Mouse (Mus musculus) kidney, postnatal 10 days (tissue): ENCODE measurements around the gene Fitm1.

ENCODE experiments used
- DNase-seq: peaks from one replicate; pipeline ENCODE4 v3.0.0; 2021; ENCODE audit warnings: mixed read lengths

Fitm1 gene

DNA sequence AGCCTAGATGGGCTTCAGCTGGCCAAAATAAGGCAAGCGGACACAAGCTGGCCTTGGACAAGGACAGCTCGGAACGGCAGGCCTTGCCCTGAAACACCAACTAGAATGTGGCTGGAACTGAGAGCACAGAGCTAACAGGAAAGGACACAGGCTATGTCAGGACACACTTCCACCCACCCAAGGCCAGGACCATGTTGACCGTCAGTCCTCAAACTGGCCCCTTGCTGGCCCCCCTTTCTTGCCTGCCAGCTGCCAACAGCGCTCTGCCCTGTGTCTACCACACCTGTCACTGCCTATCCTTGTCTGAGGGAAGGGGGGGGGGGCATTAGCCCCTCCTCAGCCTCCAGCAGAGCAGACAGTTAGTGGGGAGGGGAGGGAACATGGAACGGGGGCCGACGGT lies at the start of gene Fitm1:
Gene Fitm1, plus strand, starts transcription at position 316 of the 400 bp plus-strand sequence.
- DNase-seq = no peak

DNA sequence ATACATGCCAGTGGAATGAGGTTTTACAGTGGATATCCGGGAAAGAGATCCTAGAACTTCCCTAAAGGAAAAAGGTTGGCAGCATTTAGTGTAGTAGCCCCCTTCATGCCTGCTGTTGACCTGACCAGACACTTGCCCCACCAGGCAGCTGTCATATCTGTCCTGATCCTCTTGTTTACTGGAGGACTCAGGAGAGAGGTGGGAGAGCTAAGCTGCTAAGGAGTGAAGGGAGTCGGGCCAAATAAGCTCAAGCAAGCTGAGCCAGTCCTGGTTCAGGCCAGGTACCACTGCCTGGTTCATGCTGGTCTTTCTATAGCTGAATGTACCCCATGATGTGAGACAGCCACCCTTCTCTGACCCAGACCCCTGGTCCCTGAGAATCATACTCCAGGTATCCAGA lies 48.7 kb upstream of the Fitm1 start:
- DNase-seq = no peak

- DNase-seq = peak; percentile 45
These were observed 47.5 kb upstream of the Fitm1 start for GRCm38 (mm10) chr14:55527940-55528339.

GRCm38 (mm10) chr14:55536116-55536745 lies 39.2 kb upstream of the Fitm1 start:
- peak; percentile 78 for DNase-seq

DNA sequence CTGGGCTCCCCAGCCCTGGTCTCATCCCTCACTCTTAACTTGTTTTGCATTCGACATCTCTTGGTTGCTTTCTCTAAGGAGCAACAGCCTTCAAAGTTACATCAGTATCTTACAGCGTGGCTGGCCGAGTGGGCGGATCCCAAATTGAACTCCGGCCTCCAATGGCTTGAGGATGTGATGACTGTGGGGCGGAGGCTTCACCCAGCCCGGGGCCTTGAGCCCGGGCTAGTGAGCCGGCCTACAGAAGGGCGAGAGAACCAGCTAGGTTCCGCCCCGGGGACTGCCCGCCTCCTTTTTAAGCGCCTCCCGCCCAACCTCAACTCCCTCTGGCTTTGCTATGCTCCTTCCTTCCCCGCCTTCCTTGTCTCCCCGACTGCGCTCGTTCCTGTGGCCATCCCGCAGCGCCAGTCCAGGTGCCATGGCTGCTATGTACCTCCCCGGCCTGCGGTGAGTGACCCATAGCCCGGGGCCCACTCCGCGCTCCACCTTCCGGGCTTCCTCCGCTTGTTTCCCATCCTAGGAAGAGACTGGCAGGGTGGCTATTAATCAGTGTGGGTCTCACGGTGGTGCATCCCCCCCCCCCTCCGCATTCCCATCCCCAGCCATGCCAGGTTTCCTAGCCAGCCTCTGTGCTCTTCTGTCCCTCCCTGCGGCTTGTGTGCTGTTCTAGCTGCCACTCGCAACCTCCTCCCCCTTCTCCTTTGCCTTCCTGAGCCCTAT lies 35.2 kb upstream of the Fitm1 start, which contains the start of gene Pck2:
Gene Pck2, plus strand, starts transcription at position 200 of the 720 bp plus-strand sequence.
- peak; percentile 93 for DNase-seq

DNA sequence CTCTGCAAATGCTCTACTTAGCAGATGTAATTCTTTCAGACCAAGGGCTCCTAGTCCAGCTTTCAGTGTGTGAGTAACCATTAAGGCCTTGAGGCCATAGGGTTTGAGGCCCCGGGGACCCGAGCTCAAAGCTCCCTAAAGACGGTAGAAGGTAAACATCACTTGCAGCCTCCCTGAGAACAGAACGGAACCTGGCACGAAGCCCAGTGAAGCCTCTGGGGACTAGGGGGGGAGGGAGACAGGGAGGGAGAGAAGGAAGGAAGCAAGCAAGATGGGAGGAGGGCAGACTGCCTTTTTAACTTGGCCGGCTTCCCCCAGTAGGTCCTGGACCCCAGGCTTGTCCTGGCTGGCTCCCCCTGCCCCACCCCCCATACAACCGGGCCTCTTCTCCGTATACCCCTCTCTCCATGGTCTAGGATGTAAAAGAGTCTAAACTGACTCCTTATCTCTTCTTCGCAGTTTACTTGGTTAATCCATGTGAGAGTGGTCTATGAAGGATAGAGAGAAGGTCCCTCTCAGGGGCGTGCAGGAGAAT lies 34.6 kb upstream of the Fitm1 start:
- DNase-seq = peak; percentile 93

DNA sequence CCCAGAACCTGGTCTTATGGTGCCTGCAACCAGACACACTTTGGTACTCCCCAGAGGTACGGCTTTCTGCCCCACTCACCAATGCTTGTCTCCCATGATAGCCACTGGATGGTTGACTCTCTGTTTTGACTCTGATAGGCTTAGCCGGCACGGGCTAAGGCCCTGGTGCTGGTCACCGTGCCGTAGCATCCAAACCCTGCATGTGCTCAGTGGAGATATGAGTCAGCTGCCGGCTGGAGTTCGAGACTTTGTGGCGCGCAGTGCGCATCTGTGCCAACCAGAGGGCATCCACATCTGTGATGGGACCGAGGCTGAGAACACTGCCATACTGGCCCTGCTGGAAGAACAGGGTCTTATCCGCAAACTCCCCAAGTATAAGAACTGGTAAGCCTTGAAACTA lies 33.1 kb upstream of the Fitm1 start:
- DNase-seq = no peak

DNA sequence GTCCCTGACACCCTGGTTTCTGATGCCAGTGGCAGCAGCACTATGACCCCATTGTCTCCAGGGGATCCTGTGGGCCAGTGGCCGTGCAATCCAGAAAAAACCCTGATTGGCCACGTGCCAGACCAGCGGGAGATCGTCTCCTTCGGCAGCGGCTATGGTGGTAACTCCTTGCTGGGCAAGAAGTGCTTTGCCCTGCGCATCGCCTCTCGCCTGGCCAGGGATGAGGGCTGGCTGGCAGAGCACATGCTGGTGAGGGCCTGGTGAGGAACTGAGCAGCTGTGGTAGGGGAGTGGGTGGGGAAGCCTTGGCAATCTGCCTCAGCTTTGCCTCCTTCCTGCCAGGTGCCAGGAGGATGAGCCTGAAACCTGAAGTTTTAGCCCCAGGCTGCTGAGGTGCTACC lies 31.1 kb upstream of the Fitm1 start:
- DNase-seq = peak; percentile 43

DNA sequence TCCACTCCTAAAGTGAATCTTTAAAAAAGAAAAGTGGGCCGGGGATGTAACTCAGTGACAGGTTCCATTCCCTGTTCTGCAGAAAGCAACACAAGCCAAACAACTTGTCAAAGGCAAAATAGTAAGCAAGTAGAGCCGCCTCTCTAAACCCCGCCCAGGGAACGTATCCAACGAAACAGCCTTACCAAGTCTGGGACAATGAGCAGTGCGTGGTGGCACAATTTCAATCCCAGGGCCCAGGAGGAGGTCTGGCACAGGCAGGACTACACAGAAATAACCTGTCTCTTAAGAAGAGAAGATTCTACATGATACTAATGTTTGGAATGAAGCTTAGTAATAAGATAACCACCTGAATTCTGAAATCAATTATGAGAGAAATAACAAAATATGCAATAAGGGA lies 25.2 kb upstream of the Fitm1 start:
- no peak for DNase-seq

DNA sequence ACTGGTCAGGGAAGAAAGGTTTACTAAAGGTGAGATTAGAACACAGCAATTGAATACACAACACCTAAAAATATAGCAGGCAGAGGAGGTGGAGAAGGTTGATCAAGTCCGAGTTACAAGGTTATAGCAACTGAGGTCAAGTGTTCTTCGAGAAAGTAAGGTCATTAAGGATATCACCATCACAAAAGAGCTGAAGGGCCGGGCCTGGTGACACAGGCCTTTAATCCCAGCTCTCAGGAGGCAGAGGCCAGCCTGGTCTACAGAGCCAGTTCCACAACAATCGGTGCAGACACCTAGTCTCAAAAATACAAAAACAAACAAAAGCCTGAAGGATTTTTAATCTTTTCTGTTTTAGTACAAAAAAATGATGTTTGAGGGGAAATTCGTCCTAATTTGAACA lies 24.1 kb upstream of the Fitm1 start:
- no peak for DNase-seq

DNA sequence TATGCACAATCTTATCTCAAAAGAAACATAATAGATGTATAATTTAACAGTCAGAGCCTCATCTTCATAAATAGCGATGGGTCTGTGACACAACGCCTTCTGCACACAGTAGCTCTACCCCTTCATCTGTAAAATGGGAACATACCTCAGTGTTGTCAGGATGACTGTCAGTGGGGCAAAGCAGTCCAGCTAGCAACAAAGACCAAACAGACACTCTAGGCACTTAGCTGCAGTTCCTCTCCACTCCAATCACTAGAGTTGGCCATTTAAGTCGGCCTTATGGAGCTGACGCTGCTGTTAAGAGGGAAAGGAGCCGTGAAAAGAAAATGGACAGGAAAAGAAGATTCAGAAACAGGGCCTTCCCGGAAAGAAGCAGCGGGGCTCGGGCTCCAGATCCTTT lies 23.6 kb upstream of the Fitm1 start:
- DNase-seq = no peak

DNA sequence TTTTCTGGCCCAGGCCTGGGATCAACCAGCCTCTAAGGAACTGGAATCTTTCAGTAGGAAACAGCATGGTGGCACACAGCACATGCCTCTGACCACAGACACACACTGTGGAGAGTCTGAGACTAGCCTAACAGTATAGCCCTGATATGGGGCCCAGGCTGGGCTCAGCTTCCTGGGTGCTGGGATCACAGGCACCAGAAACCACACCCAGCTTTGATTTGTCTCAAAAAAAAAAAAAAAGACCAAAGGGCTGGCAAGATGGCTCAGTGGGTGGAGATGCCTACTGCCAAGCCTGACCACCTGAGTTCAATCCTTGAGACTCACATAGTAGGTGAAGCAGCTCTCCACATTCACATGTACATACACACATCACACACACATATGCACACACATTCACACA lies 20.8 kb upstream of the Fitm1 start:
- DNase-seq = no peak

GRCm38 (mm10) chr14:55555788-55556187 lies 19.6 kb upstream of the Fitm1 start:
- no peak for DNase-seq

DNA sequence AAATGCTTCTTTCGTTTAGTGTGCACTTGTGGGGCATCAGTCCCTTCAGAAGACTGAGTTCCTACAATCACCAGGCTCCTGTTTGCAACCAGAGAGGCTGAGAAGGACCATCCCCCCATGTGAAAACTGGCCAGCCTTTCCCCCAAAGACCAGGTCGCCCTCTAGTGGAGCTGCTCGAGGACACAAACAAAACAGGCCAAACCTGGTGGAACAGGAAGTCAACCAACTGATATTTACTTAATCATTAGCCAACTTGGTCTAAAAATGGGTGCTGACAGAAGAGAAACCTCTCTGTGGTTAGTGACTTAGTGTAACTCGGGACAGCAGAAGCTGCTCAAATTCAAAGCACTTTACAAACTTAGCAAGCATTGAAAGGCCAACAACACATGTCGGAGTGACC lies 18.4 kb upstream of the Fitm1 start:
- DNase-seq = peak; percentile 92

DNA sequence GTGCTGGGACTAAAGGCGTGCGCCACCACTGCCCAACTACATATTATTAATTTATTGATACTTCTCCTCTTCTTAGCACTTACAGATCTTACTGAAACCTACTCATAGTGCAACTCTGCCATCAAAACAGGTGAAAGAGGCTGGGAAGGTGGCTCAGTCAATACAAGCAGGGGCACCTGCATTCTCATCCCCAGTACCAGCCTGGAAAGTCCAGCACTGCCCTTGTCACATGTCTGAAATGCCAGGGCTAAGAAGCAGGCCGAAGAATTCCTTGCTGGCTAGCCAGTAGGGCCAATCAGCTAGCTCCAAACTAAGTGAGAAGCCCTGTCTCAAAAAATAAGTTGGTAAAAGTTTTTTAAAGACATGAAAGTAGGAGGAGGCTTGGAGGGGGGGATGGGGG lies 17.8 kb upstream of the Fitm1 start:
- no peak for DNase-seq

- no peak for DNase-seq
These were observed 16.5 kb upstream of the Fitm1 start for GRCm38 (mm10) chr14:55558740-55559448.

DNA sequence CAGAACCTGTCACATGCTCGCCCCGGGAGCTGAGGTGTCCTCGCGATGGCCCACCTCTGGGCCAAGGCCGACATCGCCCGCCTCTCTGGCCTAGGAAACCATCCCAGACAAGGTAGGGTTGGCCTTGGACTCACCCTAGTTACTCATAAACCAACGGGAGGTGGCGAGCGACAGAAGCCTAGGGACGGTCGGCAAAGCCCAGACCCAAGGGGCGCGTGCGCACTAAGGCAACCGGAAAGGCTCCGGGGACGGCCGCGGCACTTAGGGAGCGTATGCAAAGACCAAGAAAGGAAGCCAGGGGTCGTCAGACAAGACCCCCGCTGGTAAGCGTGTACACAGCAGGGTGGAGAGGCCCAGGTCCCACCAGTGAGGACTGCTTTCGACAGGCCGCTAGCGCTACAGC lies 15.6 kb upstream of the Fitm1 start, which contains the start of gene Dcaf11:
Gene Dcaf11, plus strand, starts transcription at position 208 of the 403 bp plus-strand sequence.
- DNase-seq = peak; percentile 96

DNA sequence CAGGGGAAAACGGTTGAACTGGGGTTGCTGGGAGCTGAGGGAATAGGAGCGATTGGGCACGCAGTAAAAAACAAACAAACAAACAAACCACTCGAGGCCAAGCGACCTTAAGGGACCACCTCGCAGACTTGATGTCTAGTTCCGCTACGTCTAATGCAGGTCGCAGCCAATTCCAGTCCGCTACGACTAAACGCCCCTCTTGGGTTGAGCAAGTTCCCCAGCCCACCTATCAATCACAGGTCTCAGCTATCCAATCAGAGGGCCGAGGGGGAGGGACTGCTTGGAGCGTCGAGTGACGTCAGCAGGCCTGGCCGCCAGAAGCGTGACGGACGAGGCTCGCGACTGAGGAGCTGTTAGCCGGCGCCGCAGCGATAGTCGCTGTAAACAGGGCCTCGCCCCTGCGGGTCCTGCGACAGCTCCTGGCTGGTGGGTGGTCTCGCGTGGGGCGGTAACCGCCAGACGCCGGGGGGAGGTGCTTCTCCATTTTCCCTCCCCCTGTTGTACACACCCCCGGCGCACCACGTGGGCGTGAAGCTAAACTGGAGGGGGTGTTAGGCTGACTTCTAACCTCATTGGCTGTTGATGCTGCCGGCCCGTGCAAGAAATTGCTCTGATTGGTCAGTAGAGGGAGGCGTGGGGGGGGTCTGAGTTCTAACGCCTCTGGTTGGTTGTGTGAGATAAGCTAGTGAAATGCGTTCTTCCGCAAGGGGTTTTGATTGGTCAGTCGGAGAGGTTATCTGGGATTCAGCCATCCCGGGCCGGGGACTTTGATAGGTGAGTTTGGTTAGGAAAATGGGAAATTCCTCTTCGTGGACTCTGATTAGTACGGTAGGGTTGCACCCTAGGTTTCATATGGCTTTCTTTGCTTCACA lies 15.0 kb upstream of the Fitm1 start, which contains the start of gene A730061H03Rik:
Gene A730061H03Rik, minus strand, starts transcription at position 205 of the 872 bp plus-strand sequence.
- peak; percentile 99 for DNase-seq

DNA sequence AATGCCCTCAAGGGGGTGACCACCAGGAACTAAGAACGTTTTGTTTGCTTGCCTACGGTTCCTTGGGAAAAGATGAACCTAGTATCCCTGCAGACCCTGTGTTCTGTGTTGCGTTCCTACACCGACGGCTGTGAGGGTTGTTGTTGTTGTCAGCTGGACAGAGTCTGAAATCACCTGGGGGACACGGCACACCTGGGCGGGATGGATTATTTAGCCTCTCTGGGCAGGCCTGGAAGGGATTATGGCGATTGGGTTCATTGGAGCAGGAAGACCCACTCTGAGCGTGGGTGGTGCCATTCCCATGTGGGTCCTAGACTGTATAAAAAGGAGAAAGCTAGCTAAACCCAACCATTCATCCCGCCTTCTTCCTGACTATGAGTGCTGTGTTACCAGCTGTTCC lies 13.6 kb upstream of the Fitm1 start:
- DNase-seq = no peak

DNA sequence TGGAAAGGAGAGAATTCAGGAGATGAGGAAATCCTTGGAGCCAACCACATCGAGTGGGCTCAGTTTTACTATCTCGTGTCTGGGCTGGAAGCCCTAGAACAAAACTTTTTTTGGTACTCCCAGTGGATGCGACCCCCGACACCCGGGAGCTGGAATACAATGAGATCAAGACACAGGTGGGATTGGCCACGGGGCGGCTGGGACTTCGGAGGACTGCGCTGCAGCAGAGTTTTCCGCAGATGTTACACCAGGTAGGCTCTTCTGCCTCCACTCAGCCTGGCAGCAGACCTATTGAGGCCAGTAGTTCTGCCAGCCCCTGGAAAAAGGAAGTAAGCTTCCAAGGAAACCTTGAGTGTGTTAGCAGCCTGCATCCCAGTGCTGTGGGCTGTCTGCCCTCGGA lies 12.2 kb upstream of the Fitm1 start:
- no peak for DNase-seq

GRCm38 (mm10) chr14:55565748-55566147 lies 9.7 kb upstream of the Fitm1 start:
- no peak for DNase-seq

- DNase-seq = no peak
These were observed 7.9 kb upstream of the Fitm1 start for GRCm38 (mm10) chr14:55567496-55567895.
